Mouse (Mus musculus): ENCODE measurements around the gene Omt2b. TPM values are rescaled to one million over a fixed set of nuclear protein-coding genes. Genes with fewer than 3 reads are reported as not detected.
"Not testable (repeated sequence)": the region's sequence is repeated elsewhere in the genome, so short reads cannot be mapped to it uniquely, and the experiment has no call there.

Omt2b gene
- polyA plus RNA-seq, 1 experiment from 2014 or later, result not detected

DNA sequence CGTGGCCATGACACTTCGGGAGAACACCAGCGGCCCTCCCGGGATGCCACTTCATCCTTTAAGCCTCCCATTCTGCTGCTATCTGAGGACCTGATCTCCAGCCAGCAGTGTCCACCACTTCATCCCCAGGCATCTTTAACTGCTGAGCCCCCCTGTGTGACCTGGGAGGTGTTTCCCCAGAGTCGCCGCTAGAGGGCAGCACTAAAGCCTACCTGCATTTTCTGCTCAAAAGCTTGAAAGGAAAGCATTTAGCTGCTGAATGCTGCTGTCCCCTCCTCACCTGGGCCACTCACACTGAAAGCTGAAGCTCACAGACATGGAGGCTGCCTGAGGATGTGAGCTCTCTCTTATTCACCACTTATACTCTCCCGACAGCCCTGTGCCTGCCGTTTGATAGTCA, 12.9 kb downstream of the Omt2b start:
- TF ChIP-seq CTCF (IDR thresholded peaks at IDR 0.05; ENCODE audit: low read depth), result peak; percentile 82
- peak; percentile 58 for DNase-seq
- H3K36me3 ChIP-seq (replicated peaks; ENCODE audit: insufficient read depth, low read length); ATAC-seq; H3K9me3 ChIP-seq (ENCODE audit: low read length); H3K4me3 ChIP-seq (ENCODE audit: low read depth, low read length); H3K27ac ChIP-seq (ENCODE audit: low read depth); H3K4me1 ChIP-seq (ENCODE audit: insufficient read depth); H3K9ac ChIP-seq (replicated peaks); H3K27me3 ChIP-seq (ENCODE audit: insufficient read depth, low read length); H3K4me2 ChIP-seq (ENCODE audit: low read depth, low read length): not testable (repeated sequence)
- WGBS (ENCODE audit: insufficient replicate concordance), result 17% methylated on average over 8 of the region's 8 CpGs

DNA sequence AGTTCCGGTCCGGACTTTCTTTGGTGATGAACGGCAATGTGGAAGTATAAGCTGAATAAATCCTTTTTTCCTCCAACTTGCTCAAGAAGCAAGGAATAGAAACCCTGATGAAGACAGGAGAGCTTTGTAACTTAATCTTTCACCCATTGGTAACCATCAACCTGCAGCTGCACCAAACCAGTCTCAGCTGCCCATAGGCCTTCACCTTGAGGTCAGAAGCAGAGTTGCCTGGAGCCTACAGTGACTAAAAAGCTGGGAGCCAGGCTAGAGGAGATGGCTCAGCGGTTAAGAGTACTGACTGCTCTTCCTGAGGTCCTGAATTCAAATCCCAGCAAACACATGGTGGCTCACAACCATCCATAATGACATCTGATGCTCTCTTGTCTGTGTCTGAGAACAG, 15.1 kb downstream of the Omt2b start:
- not testable (repeated sequence) for H3K27me3 ChIP-seq (ENCODE audit: insufficient read depth, low read length); H3K4me2 ChIP-seq (ENCODE audit: low read depth, low read length); H3K36me3 ChIP-seq (replicated peaks; ENCODE audit: insufficient read depth, low read length); H3K4me1 ChIP-seq (ENCODE audit: insufficient read depth); H3K4me3 ChIP-seq (ENCODE audit: low read depth, low read length); H3K27ac ChIP-seq (ENCODE audit: low read depth); ATAC-seq; DNase-seq; H3K9me3 ChIP-seq (ENCODE audit: low read length); H3K9ac ChIP-seq (replicated peaks)
- 74% methylated on average over 4 of the region's 4 CpGs for WGBS (ENCODE audit: insufficient replicate concordance)

DNA sequence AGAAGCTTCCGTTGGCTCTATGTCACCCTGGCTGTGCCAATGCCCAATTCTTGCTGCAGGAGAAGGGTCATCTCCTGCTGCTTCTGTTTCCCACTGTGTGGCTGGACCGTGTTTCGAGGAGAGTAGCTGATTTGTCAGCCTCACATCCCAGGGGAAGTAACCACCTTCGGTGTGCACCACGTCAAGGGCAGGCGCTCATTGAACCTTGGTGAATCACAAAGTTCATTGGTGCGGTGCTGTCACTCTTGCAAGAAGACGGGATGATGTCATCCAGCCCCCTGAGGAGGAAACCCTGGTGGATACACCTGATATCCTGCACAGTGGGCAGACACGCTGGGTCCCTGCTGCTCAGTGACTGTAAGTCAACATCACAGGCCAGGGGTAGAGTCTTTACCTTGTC, 15.7 kb downstream of the Omt2b start:
- not testable (repeated sequence) for H3K9me3 ChIP-seq (ENCODE audit: low read length); ATAC-seq; H3K4me1 ChIP-seq (ENCODE audit: insufficient read depth); DNase-seq; H3K4me3 ChIP-seq (ENCODE audit: low read depth, low read length); H3K27me3 ChIP-seq (ENCODE audit: insufficient read depth, low read length); H3K9ac ChIP-seq (replicated peaks); H3K27ac ChIP-seq (ENCODE audit: low read depth); H3K4me2 ChIP-seq (ENCODE audit: low read depth, low read length); H3K36me3 ChIP-seq (replicated peaks; ENCODE audit: insufficient read depth, low read length)
- 78% methylated on average over 9 of the region's 9 CpGs for WGBS (ENCODE audit: insufficient replicate concordance)

DNA sequence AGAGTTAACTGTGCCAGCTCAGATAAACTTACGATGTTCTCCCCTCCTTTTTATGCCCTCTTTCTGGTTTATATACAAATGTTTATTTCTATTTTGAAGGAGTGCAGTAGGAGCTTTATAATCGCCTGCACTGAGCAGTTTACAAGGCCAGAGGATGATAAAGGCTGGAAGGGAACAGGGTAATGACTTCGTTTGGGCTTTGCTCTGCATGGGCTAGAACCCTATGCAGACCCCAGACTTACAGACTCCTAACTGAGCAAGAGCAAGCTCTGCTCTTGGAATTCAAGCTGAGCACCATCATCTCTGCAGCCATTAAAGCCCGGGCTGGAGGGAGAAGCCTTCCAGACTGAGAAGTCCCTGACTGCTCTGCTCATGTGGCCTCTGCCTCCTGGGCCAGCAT, 17.8 kb downstream of the Omt2b start:
- not testable (repeated sequence) for H3K4me2 ChIP-seq (ENCODE audit: low read depth, low read length)

DNA sequence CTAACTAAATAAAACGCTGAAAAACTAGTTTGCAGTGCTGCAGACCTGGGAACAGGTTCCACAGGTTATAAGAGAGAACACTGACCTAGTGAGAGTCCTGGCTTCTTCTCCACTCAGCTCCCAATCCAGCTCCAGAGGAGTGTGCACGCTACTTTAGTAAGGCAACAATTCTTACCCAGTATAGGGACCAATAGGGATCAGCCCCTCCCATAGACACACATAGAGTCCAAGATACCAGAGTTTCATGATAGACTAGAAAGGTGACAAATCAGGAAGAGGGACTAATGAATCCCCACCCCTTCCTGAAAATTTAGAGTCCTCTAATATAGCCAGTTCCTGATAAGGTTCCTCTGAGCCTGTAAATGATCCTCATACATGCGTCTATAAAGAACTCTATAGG, 19.6 kb downstream of the Omt2b start:
- Histone ChIP-seq H3K27ac (ENCODE audit: low read depth) (no peak overlapping the region), H3K9me3 (ENCODE audit: low read length) (no peaks in the 10 kb centered on the region), H3K4me1 (ENCODE audit: insufficient read depth) (no peaks in the 10 kb centered on the region), H3K4me2 (ENCODE audit: low read depth, low read length) (no peak overlapping the region), H3K9ac (replicated peaks) (no peak overlapping the region), H3K4me3 (ENCODE audit: low read depth, low read length) (no peak overlapping the region), H3K27me3 (ENCODE audit: insufficient read depth, low read length) (no peaks in the 10 kb centered on the region), H3K36me3 (replicated peaks; ENCODE audit: insufficient read depth, low read length) (no peaks in the 10 kb centered on the region)
- DNase-seq (no peak), ATAC-seq (no peak)
- TF ChIP-seq EP300 (IDR thresholded peaks at IDR 0.05; ENCODE audit: low read depth) (no peak), CTCF (IDR thresholded peaks at IDR 0.05; ENCODE audit: low read depth) (no peak)
- WGBS (ENCODE audit: insufficient replicate concordance), result 45% methylated on average over 3 of the region's 3 CpGs

More for the DNA sequence above, 17.8 kb downstream of the Omt2b start:
- not testable (repeated sequence) for H3K9me3 ChIP-seq (ENCODE audit: low read length); H3K4me1 ChIP-seq (ENCODE audit: insufficient read depth); ATAC-seq; H3K36me3 ChIP-seq (replicated peaks; ENCODE audit: insufficient read depth, low read length); DNase-seq; H3K27me3 ChIP-seq (ENCODE audit: insufficient read depth, low read length); H3K27ac ChIP-seq (ENCODE audit: low read depth); H3K4me3 ChIP-seq (ENCODE audit: low read depth, low read length); H3K9ac ChIP-seq (replicated peaks)
- WGBS (ENCODE audit: insufficient replicate concordance), result 44% methylated on average over 4 of the region's 4 CpGs

DNA sequence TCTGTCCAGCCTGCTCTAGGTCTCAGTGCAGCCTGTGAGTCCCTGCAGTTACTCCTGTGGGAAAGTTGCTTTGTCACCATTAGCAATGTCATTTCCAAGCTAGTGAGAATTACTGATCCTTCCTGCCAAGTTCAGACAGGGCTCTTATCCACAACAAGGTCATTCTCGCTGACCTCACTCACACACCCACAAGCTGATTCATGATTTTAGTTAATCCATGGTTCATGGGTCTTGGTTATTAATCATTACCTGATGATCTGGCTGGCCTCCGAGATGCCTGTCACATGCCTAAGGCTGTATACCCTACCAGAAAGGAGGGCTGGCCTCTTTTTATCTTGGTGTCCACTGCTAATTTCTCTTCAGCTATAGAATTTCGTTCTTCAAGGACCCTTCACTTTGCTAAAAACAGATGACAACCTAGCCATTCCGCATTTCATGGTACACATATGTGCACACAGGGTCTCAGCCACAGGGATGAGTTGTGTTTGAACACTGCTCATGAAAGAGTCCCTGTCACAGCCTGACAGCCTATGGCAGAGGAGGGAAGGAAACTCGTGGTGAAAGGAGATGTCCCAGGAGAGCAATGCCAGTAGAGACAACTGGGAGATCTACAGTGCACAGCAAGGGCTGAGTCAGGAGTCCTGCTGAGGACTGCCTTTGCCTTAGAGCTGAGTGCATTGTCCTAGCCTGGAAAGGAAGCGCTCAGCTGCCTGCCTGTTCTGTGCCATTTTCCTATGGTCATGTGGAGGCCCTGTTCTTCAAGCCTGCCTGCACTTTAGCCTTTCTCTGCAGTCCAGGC, 21.0 kb downstream of the Omt2b start:
- H3K9me3 ChIP-seq (ENCODE audit: low read length); H3K9ac ChIP-seq (replicated peaks); H3K27ac ChIP-seq (ENCODE audit: low read depth); DNase-seq; H3K4me3 ChIP-seq (ENCODE audit: low read depth, low read length); H3K4me1 ChIP-seq (ENCODE audit: insufficient read depth); H3K4me2 ChIP-seq (ENCODE audit: low read depth, low read length); H3K27me3 ChIP-seq (ENCODE audit: insufficient read depth, low read length); H3K36me3 ChIP-seq (replicated peaks; ENCODE audit: insufficient read depth, low read length): not testable (repeated sequence)
- peak; percentile 88 for ATAC-seq
- 50% methylated on average over 6 of the region's 6 CpGs for WGBS (ENCODE audit: insufficient replicate concordance)

DNA sequence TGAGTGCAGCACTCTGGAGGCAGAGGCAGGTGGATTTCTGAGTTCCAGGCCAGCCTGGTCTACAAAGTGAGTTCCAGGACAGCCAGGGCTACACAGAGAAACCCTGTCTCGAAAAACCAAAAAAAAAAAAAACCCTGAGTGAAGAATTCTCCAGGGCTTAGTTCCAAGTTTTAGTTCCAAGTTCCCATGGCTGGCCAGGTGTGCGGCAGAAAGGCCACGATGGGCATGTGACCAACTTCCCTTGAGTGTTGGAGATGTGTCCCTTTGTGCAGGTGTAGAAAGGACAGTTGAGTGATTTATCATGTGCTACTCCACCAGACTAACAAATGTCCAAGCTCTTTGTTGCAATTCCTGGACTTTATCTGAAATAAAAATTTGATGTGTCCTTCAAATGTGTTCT, 21.8 kb downstream of the Omt2b start:
- not testable (repeated sequence) for H3K9ac ChIP-seq (replicated peaks); H3K4me3 ChIP-seq (ENCODE audit: low read depth, low read length); ATAC-seq; H3K4me2 ChIP-seq (ENCODE audit: low read depth, low read length); H3K27me3 ChIP-seq (ENCODE audit: insufficient read depth, low read length); H3K9me3 ChIP-seq (ENCODE audit: low read length); H3K27ac ChIP-seq (ENCODE audit: low read depth); H3K36me3 ChIP-seq (replicated peaks; ENCODE audit: insufficient read depth, low read length); H3K4me1 ChIP-seq (ENCODE audit: insufficient read depth); DNase-seq
- WGBS (ENCODE audit: insufficient replicate concordance), result 79% methylated on average over 3 of the region's 3 CpGs

DNA sequence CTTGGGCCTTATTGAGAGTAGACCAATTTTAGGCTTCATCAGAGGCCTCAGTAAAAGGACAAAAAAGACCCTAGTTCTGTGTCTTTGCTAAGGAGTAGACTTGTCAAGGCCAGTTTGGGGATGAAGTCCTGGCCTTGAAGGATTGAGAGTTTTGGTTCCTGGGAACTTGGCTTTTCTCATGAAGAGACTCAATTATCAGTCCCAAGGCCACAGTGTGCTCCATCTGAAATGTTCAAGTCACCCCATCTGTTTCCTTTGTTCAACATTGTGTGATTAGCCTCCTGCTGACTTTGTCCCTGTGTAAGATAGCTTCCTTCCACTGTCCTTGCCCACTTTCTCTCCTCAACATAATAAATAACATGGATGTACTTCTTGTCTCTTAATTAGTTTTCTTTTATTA, 22.6 kb downstream of the Omt2b start:
- not testable (repeated sequence) for DNase-seq; H3K4me1 ChIP-seq (ENCODE audit: insufficient read depth); H3K9ac ChIP-seq (replicated peaks); H3K36me3 ChIP-seq (replicated peaks; ENCODE audit: insufficient read depth, low read length); H3K27ac ChIP-seq (ENCODE audit: low read depth); H3K4me2 ChIP-seq (ENCODE audit: low read depth, low read length); H3K4me3 ChIP-seq (ENCODE audit: low read depth, low read length); H3K9me3 ChIP-seq (ENCODE audit: low read length); ATAC-seq; H3K27me3 ChIP-seq (ENCODE audit: insufficient read depth, low read length)
